Mouse (Mus musculus) C2C12 (cell line): ENCODE data around the gene Tbl1xr1.

Experiments
- CEBPB ChIP-seq: IDR thresholded peaks from one replicate; pipeline ENCODE4 v1.6.1; 2011; ENCODE audit warnings: low read depth, mild to moderate bottlenecking, control low read depth, moderate library complexity
- CTCF ChIP-seq: IDR thresholded peaks from one replicate; pipeline ENCODE4 v1.5.1; 2011; ENCODE audit not compliant: control insufficient read depth, insufficient read depth, insufficient read length
- MAX ChIP-seq: IDR thresholded peaks from one replicate; pipeline ENCODE4 v1.6.1; 2011; ENCODE audit warnings: mild to moderate bottlenecking, control low read depth
- MYOD1 ChIP-seq: IDR thresholded peaks from one replicate; pipeline ENCODE4 v1.6.1; 2011; ENCODE audit warnings: low read depth; ENCODE audit not compliant: control insufficient read depth, insufficient read length
- MYOG ChIP-seq: IDR thresholded peaks from one replicate; pipeline ENCODE4 v1.6.1; 2011; ENCODE audit not compliant: control insufficient read depth, insufficient read length; ENCODE audit errors: extremely low read depth
- USF1 ChIP-seq: IDR thresholded peaks from one replicate; pipeline ENCODE4 v1.6.1; 2011; ENCODE audit warnings: low read depth, mild to moderate bottlenecking, control low read depth, moderate library complexity

DNA sequence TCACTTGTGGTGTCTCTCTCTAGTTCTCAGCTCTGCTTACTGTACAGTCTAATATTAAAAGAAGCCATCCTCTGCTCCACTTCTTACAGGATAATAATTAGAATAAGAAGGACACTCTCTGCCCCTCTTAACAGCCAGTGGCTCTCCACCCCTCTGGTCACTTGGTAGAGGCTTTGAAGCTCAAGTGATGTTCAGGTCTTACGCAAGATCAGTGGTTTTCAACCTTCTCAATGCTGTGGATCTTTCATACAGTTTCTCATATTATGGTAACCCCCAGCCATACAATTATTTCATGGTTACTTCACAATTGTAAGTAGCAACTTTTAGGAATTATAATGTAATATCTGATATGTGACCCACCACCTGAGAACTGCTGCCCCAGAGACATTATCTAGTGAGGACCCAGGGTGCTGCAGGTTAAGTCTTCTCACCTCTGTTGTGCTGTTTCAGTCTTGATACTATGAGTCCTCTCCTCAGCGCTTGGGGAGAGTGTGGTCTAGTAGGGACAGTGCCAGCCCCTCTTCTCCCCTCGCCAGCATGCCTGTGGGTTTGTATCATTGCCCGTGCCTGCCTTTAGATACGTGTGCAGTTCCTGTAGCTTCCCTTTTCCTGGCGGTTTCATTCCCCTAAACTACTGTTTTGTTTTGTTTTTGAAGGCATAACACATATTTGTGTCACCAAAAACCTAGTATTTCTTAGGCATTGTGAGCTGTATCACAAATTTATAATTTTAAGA lies 65.7 kb downstream of the Tbl1xr1 start:
- TF ChIP-seq CTCF (no peak), MAX (no peak), CEBPB (peak; percentile 46), MYOD1 (no peak), MYOG (no peak), USF1 (no peak)
